18 mouse cellular contexts compared by ENCODE assay signal in the genomic region with DNA sequence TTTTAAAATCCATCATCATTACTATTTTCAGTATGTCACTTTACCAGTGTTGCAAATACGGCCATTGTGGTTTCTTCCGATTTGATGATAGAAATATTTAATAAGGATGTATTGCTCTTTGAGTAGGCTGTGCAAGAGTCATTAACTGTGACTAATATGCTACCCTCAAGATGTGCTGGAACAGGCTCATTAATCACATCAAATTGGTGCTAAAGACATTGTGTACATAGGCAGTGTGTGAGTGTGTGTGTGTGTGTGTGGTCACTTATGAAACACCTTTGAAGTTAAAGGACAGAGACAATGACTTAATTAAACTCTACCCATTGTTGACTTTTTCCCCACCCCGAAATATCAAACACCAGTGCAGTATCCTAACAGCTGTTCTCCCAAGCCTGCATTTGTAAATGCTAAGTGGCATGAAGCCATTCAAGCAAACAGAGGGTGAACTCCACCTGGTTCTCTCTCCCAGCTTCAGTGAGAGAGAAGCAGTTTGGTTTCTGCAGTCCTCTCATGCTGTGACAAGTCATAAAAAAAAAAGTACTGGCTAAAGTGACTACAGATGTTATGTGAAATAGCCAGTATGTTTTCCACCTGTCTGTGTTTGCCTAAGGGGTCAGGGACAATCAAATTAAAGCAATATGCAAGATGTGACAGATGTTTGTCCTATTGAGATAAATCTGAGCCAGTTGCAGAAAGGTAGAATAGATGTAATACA.
DNase-seq lines count a peak whose midpoint lies in the region; ATAC-seq lines count a peak whose summit lies in the region.
"Had no signal": no experiment of that assay in that cellular context is flagged by ENCODE, and none has a peak within 500 bp of the region (broad histone marks: within the 10 kb centered on the region; RNA-seq: fewer than 3 reads in every experiment).

No protein-coding gene starts in this region.

- no peaks in the 10 kb centered on the region for H3K36me3 ChIP-seq in embryonic facial prominence, embryonic 11.5 days (replicated peaks; ENCODE audit: control insufficient read depth, insufficient read depth, low read depth, low read length)
- no peaks in the 10 kb centered on the region for H3K36me3 ChIP-seq in embryonic facial prominence, embryonic 10.5 days (replicated peaks)
- H3K36me3 ChIP-seq in midbrain, embryonic 11.5 days (ENCODE audit: control insufficient read depth, insufficient read depth, low read length): no peaks in the 10 kb centered on the region
- no peaks in the 10 kb centered on the region for H3K36me3 ChIP-seq in midbrain, embryonic 15.5 days (replicated peaks)
- H3K36me3 ChIP-seq in intestine, embryonic 16.5 days (ENCODE audit: control insufficient read depth, insufficient read depth, low read length): no peaks in the 10 kb centered on the region
- no peaks in the 10 kb centered on the region for H3K36me3 ChIP-seq in stomach, embryonic 16.5 days (ENCODE audit: control insufficient read depth, insufficient read depth, low read length)
- H3K36me3 ChIP-seq: limb, embryonic 12.5 days had no signal

- no peak overlapping the region for H3K27ac ChIP-seq in embryonic facial prominence, embryonic 11.5 days (replicated peaks; ENCODE audit: low read depth, low read length)
- no peak overlapping the region for H3K27ac ChIP-seq in embryonic facial prominence, embryonic 10.5 days (replicated peaks)
- no peak overlapping the region for H3K27ac ChIP-seq in midbrain, embryonic 11.5 days (ENCODE audit: low read depth, low read length)
- H3K27ac ChIP-seq in midbrain, embryonic 15.5 days: no peak overlapping the region
- H3K27ac ChIP-seq in intestine, embryonic 16.5 days (ENCODE audit: low read length): no peak overlapping the region
- H3K27ac ChIP-seq in stomach, embryonic 16.5 days (ENCODE audit: low read length): no peak overlapping the region
- H3K27ac ChIP-seq: limb, embryonic 12.5 days had no signal

- no peaks in the 10 kb centered on the region for H3K4me1 ChIP-seq in embryonic facial prominence, embryonic 11.5 days (ENCODE audit: control insufficient read depth, insufficient read depth, low read length)
- H3K4me1 ChIP-seq in embryonic facial prominence, embryonic 10.5 days: peaks cover 4% of the 10 kb centered on the region; the same call in 1 of the 2 replicates
- H3K4me1 ChIP-seq in midbrain, embryonic 11.5 days (ENCODE audit: control insufficient read depth, insufficient read depth, low read length): no peaks in the 10 kb centered on the region
- no peaks in the 10 kb centered on the region for H3K4me1 ChIP-seq in midbrain, embryonic 15.5 days
- no peaks in the 10 kb centered on the region for H3K4me1 ChIP-seq in intestine, embryonic 16.5 days (ENCODE audit: control insufficient read depth, insufficient read depth, low read length)
- no peaks in the 10 kb centered on the region for H3K4me1 ChIP-seq in stomach, embryonic 16.5 days (ENCODE audit: control insufficient read depth, insufficient read depth, low read length)

- H3K27me3 ChIP-seq in embryonic facial prominence, embryonic 11.5 days (ENCODE audit: control insufficient read depth, insufficient read depth, low read length): no peaks in the 10 kb centered on the region
- no peaks in the 10 kb centered on the region for H3K27me3 ChIP-seq in embryonic facial prominence, embryonic 10.5 days (replicated peaks; ENCODE audit: low read depth, poor library complexity, severe bottlenecking)
- H3K27me3 ChIP-seq in midbrain, embryonic 11.5 days (ENCODE audit: control insufficient read depth, insufficient read depth, low read length): no peaks in the 10 kb centered on the region
- no peaks in the 10 kb centered on the region for H3K27me3 ChIP-seq in midbrain, embryonic 15.5 days (replicated peaks)
- no peaks in the 10 kb centered on the region for H3K27me3 ChIP-seq in intestine, embryonic 16.5 days (replicated peaks; ENCODE audit: control insufficient read depth, insufficient read depth, low read length)
- no peaks in the 10 kb centered on the region for H3K27me3 ChIP-seq in stomach, embryonic 16.5 days (ENCODE audit: control insufficient read depth, insufficient read depth, low read length)
- H3K27me3 ChIP-seq: CH12.LX; limb, embryonic 12.5 days had no signal

- intact Hi-C loops in left cerebral cortex, postnatal 10 days (cut with DNase I): no loop called here

- ATAC-seq in embryonic facial prominence, embryonic 11.5 days (replicated peaks; ENCODE audit: insufficient number of reproducible peaks, low FRiP score, low TSS enrichment, low read depth): no peak
- peak; percentile 55 for ATAC-seq in midbrain, embryonic 11.5 days (ENCODE audit: low FRiP score)
- no peak for ATAC-seq in midbrain, embryonic 15.5 days (replicated peaks)
- ATAC-seq in intestine, embryonic 16.5 days: peak; percentile 66
- ATAC-seq in stomach, embryonic 16.5 days (ENCODE audit: insufficient read depth, low FRiP score): peak; percentile 37; the same call in 1 of the 2 replicates
- ATAC-seq: activated CD4-positive, CD25-positive, alpha-beta regulatory T cell, adult 4 months had no signal

- H3K4me2 ChIP-seq in embryonic facial prominence, embryonic 11.5 days (ENCODE audit: low read depth, low read length): no peak overlapping the region
- no peak overlapping the region for H3K4me2 ChIP-seq in midbrain, embryonic 11.5 days
- no peak overlapping the region for H3K4me2 ChIP-seq in midbrain, embryonic 15.5 days
- H3K4me2 ChIP-seq in intestine, embryonic 16.5 days (ENCODE audit: low read depth, low read length): no peak overlapping the region
- H3K4me2 ChIP-seq in stomach, embryonic 16.5 days (ENCODE audit: low read depth, low read length): no peak overlapping the region
- H3K4me2 ChIP-seq: limb, embryonic 12.5 days had no signal

- WGBS in embryonic facial prominence, embryonic 11.5 days: 66% methylated on average over 3 of the region's 3 CpGs
- 75% methylated on average over 3 of the region's 3 CpGs for WGBS in embryonic facial prominence, embryonic 10.5 days
- 77% methylated on average over 3 of the region's 3 CpGs for WGBS in midbrain, embryonic 11.5 days
- 71% methylated on average over 3 of the region's 3 CpGs for WGBS in midbrain, embryonic 15.5 days
- WGBS in intestine, embryonic 16.5 days: 62% methylated on average over 3 of the region's 3 CpGs
- 44% methylated on average over 3 of the region's 3 CpGs for WGBS in stomach, embryonic 16.5 days

- H3K9ac ChIP-seq in embryonic facial prominence, embryonic 11.5 days (replicated peaks; ENCODE audit: low read length): no peak overlapping the region
- H3K9ac ChIP-seq in midbrain, embryonic 11.5 days (ENCODE audit: low read length): no peak overlapping the region
- no peak overlapping the region for H3K9ac ChIP-seq in midbrain, embryonic 15.5 days
- no peak overlapping the region for H3K9ac ChIP-seq in intestine, embryonic 16.5 days (ENCODE audit: low read depth, low read length)
- H3K9ac ChIP-seq in stomach, embryonic 16.5 days (ENCODE audit: low read length): no peak overlapping the region
- H3K9ac ChIP-seq: limb, embryonic 12.5 days had no signal

- no peaks in the 10 kb centered on the region for H3K9me3 ChIP-seq in embryonic facial prominence, embryonic 11.5 days (replicated peaks; ENCODE audit: control insufficient read depth, low read length)
- H3K9me3 ChIP-seq in embryonic facial prominence, embryonic 10.5 days: no peaks in the 10 kb centered on the region
- no peaks in the 10 kb centered on the region for H3K9me3 ChIP-seq in midbrain, embryonic 11.5 days (ENCODE audit: control insufficient read depth, low read length)
- H3K9me3 ChIP-seq in midbrain, embryonic 15.5 days: no peaks in the 10 kb centered on the region
- H3K9me3 ChIP-seq in intestine, embryonic 16.5 days (ENCODE audit: control insufficient read depth, low read length): no peaks in the 10 kb centered on the region
- H3K9me3 ChIP-seq in stomach, embryonic 16.5 days (replicated peaks; ENCODE audit: control insufficient read depth, low read length): no peaks in the 10 kb centered on the region
- H3K9me3 ChIP-seq: limb, embryonic 12.5 days had no signal

- no peak overlapping the region for H3K4me3 ChIP-seq in embryonic facial prominence, embryonic 11.5 days (ENCODE audit: low read depth, low read length)
- no peak overlapping the region for H3K4me3 ChIP-seq in embryonic facial prominence, embryonic 10.5 days
- H3K4me3 ChIP-seq in midbrain, embryonic 11.5 days (ENCODE audit: low read depth, low read length): no peak overlapping the region
- H3K4me3 ChIP-seq in midbrain, embryonic 15.5 days: no peak overlapping the region
- H3K4me3 ChIP-seq in intestine, embryonic 16.5 days (ENCODE audit: low read length): no peak overlapping the region
- H3K4me3 ChIP-seq in stomach, embryonic 16.5 days (replicated peaks; ENCODE audit: low read length): no peak overlapping the region
- H3K4me3 ChIP-seq: limb, embryonic 12.5 days had no signal

- peak; percentile 19 for DNase-seq in embryonic facial prominence, embryonic 11.5 days (ENCODE audit: low spot score)
- DNase-seq in embryonic facial prominence, embryonic 10.5 days (ENCODE audit: low spot score): no peak
- no peak for DNase-seq in midbrain, embryonic 11.5 days (ENCODE audit: low spot score, missing footprints)
- DNase-seq in left cerebral cortex, postnatal 10 days (ENCODE audit: extremely low spot score in 1 of 2, low spot score in 2 of 2): no peak
- DNase-seq in testis, postnatal 14 days (ENCODE audit: low spot score): no peak
- DNase-seq: cerebellum, adult 11-12 months; heart, postnatal 14 days; kidney, postnatal 10 days; layer of hippocampus, postnatal 36 days; lung, postnatal 36 days; midbrain, embryonic 14.5 days; thymus, adult 2 months had no signal

Comparison
In these comparisons a context has a peak if more than half of its experiments do, and no peak if none do; other contexts are left out.
1. ATAC-seq: peak in midbrain, embryonic 11.5 days (single experiment), intestine, embryonic 16.5 days (single experiment) and stomach, embryonic 16.5 days (single experiment); none in embryonic facial prominence, embryonic 11.5 days (single experiment) and midbrain, embryonic 15.5 days (single experiment).